8 mouse cellular contexts compared by ENCODE assay signal in the genomic region with DNA sequence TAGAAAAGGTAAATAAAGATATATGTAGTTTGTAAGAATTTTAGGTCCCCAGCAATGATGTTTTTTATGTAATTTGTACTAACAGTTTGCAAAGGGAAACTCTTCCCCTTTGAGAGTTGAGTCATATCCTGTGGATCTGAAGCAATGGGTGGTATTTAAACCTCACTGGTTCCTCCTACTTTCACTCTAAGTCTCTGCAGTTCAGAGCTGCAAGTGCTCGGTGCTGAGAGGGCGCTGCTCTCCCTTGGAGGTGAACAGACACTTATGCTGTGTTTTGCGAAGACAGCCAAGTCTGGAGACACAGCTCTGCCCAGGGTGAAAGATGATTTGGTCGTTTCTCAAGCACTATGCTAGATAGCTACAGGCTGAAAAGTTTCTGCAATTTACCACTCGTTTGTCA.
DNase-seq lines count a peak whose midpoint lies in the region.

No protein-coding gene starts in this region.

- intact Hi-C loops in left cerebral cortex, postnatal 4 days (cut with DNase I) = no loop called here

- peak; percentile 38 for DNase-seq in left cerebral cortex, adult 11 months (ENCODE audit: low spot score)
- DNase-seq in left cerebral cortex, postnatal 4 days = no peak
- peak; percentile 3 for DNase-seq in T-cell, adult 2 months (ENCODE audit: low spot score)
- peak; percentile 6 for DNase-seq in heart, postnatal 4 days
- peak; percentile 24 for DNase-seq in lung, postnatal 10 days
- peak; percentile 33 for DNase-seq in telencephalon, adult 2 months (ENCODE audit: low read depth, low spot score)
- no peak for DNase-seq in cerebellum, adult 9-11 months
- no peak for DNase-seq in cerebellum, adult 11-12 months

Comparison
In these comparisons a context has a peak if more than half of its experiments do, and no peak if none do; other contexts are left out.
1. DNase-seq: peak in left cerebral cortex, adult 11 months (single experiment), T-cell, adult 2 months (single experiment), heart, postnatal 4 days (single experiment), lung, postnatal 10 days (single experiment) and telencephalon, adult 2 months (single experiment); none in left cerebral cortex, postnatal 4 days (single experiment), cerebellum, adult 9-11 months (single experiment) and cerebellum, adult 11-12 months (single experiment).